Mouse (Mus musculus): ENCODE measurements around the gene Dap. TPM values are rescaled to one million over a fixed set of nuclear protein-coding genes. Genes with fewer than 3 reads are reported as not detected.

Gene Dap
- polyA plus RNA-seq, 1 experiment, result 34.9 TPM

DNA sequence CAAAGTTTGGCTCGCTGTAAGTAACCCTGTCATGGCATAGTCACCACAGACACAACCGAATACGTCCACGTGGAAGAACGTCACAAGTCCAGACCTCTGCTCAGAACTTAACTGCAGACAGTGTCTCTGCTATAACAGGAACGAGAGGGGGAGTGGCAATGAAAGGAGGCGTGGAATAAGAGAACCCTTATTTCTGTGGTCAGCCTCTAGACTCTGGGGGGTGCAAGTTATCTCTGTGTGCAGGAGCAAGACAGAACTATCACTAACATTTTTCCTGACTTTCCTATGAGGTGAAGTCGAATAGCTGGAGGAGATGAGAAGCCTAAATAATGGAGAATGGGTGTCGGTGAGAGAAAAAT lies 12.4 kb downstream of the Dap start:
- H3K4me1 ChIP-seq (replicated peaks; ENCODE audit: control insufficient read depth, insufficient read depth, low read length), result 0 out of 2 replicates have a peak, but pooled peaks cover 4% of the 10 kb centered on the region
- no peak for DNase-seq
- 85% methylated on average over 9 of the region's 9 CpGs for WGBS
- no peak overlapping the region for H3K4me3 ChIP-seq (ENCODE audit: control insufficient read depth, insufficient read depth, low read length)
- TF ChIP-seq POLR2A (IDR thresholded peaks at IDR 0.05; ENCODE audit: control insufficient read depth, extremely low read depth, insufficient read depth, low read length, poor library complexity), result no peak
- no peak for TF ChIP-seq CTCF (IDR thresholded peaks at IDR 0.05; ENCODE audit: borderline replicate concordance, control insufficient read depth, extremely low read depth, insufficient read depth, low read length, poor library complexity)
- H3K36me3 ChIP-seq (ENCODE audit: control insufficient read depth, insufficient read depth, low read length), result no peaks in the 10 kb centered on the region
- no peaks in the 10 kb centered on the region for H3K27me3 ChIP-seq (ENCODE audit: control insufficient read depth, insufficient read depth, low read length)
- H3K27ac ChIP-seq (ENCODE audit: control insufficient read depth, insufficient read depth, low read length), result no peak overlapping the region

DNA sequence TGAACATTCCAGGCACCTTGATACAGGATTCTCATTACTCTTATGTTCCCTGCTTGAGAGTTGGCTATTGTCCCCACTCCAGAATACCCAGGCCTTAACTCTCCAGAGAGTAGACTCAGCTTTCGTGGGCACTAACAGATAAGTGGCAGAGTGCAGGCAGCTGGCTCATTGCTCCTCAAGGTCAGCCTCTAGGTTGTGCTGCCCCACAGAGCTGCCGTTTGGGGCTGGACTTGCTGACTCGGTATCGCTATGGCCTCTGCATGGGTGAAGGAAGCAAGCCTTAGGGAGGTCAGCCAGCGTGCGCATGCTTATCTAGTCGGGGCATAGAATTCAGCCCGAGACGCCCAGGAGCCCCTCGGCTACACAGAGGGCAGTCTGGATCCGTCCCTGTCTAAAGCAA lies 13.3 kb downstream of the Dap start:
- TF ChIP-seq CTCF (IDR thresholded peaks at IDR 0.05; ENCODE audit: borderline replicate concordance, control insufficient read depth, extremely low read depth, insufficient read depth, low read length, poor library complexity) (no peak), POLR2A (IDR thresholded peaks at IDR 0.05; ENCODE audit: control insufficient read depth, extremely low read depth, insufficient read depth, low read length, poor library complexity) (no peak)
- 90% methylated on average over 11 of the region's 11 CpGs for WGBS

DNA sequence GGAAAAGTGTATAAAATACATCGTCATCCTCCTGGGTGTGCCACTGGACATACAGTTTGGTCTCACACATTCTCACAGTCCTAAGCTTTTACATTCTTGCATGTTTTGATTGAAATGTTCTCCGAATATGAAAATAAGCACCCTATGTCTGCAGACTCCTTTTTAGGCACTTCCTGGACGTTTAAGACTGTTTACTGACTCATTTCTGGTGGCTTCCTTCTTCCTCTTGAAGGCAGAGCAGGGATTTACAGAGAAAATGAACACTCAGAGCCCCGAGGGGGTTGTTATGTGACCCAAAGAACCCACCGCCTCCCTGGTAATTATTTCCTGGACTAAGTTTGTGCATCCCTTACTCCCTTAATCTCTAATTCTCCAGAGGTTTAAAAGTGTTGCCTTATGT lies 13.8 kb downstream of the Dap start:
- Histone ChIP-seq H3K4me3 (ENCODE audit: control insufficient read depth, insufficient read depth, low read length) (no peak overlapping the region), H3K36me3 (ENCODE audit: control insufficient read depth, insufficient read depth, low read length) (no peaks in the 10 kb centered on the region), H3K27ac (ENCODE audit: control insufficient read depth, insufficient read depth, low read length) (no peak overlapping the region), H3K4me1 (replicated peaks; ENCODE audit: control insufficient read depth, insufficient read depth, low read length) (0 out of 2 replicates have a peak, but pooled peaks cover 4% of the 10 kb centered on the region), H3K27me3 (ENCODE audit: control insufficient read depth, insufficient read depth, low read length) (no peaks in the 10 kb centered on the region)
- WGBS, result 34% methylated on average over 5 of the region's 5 CpGs
- no peak for DNase-seq
- no peak for TF ChIP-seq CTCF (IDR thresholded peaks at IDR 0.05; ENCODE audit: borderline replicate concordance, control insufficient read depth, extremely low read depth, insufficient read depth, low read length, poor library complexity)

More for the DNA sequence above, 13.3 kb downstream of the Dap start:
- Histone ChIP-seq H3K27me3 (ENCODE audit: control insufficient read depth, insufficient read depth, low read length) (no peaks in the 10 kb centered on the region), H3K4me3 (ENCODE audit: control insufficient read depth, insufficient read depth, low read length) (no peak overlapping the region), H3K4me1 (replicated peaks; ENCODE audit: control insufficient read depth, insufficient read depth, low read length) (0 out of 2 replicates have a peak, but pooled peaks cover 4% of the 10 kb centered on the region), H3K27ac (ENCODE audit: control insufficient read depth, insufficient read depth, low read length) (no peak overlapping the region), H3K36me3 (ENCODE audit: control insufficient read depth, insufficient read depth, low read length) (no peaks in the 10 kb centered on the region)
- no peak for DNase-seq

DNA sequence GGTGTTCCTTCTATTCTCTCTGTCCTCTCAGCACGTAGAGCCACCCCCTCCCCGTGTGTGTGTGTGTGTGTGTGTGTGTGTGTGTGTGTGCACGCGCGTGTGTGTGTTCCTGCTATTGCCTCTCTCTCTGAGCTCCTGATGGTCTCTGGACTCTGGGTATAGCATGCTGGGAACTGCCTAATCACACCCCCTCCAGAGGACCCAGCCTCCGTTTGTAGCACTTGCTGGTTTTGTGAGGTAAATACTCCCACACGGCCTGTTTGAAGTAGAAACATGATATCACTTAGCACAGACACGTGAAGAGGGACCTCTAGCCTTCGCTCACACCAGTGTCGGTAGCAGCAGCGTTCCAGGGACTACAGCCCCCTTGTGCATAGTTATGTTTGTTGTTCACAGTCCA lies 14.5 kb downstream of the Dap start:
- DNase-seq, result no peak
- 86% methylated on average over 11 of the region's 11 CpGs for WGBS
- H3K4me1 ChIP-seq (replicated peaks; ENCODE audit: control insufficient read depth, insufficient read depth, low read length), result 0 out of 2 replicates have a peak, but pooled peaks cover 4% of the 10 kb centered on the region
- H3K4me3 ChIP-seq (ENCODE audit: control insufficient read depth, insufficient read depth, low read length), result no peak overlapping the region
- no peaks in the 10 kb centered on the region for H3K27me3 ChIP-seq (ENCODE audit: control insufficient read depth, insufficient read depth, low read length)
- no peak overlapping the region for H3K27ac ChIP-seq (ENCODE audit: control insufficient read depth, insufficient read depth, low read length)
- TF ChIP-seq CTCF (IDR thresholded peaks at IDR 0.05; ENCODE audit: borderline replicate concordance, control insufficient read depth, extremely low read depth, insufficient read depth, low read length, poor library complexity) (no peak), POLR2A (IDR thresholded peaks at IDR 0.05; ENCODE audit: control insufficient read depth, extremely low read depth, insufficient read depth, low read length, poor library complexity) (no peak)
- no peaks in the 10 kb centered on the region for H3K36me3 ChIP-seq (ENCODE audit: control insufficient read depth, insufficient read depth, low read length)

GRCm38 (mm10) chr15:31239713-31240112 lies 15.6 kb downstream of the Dap start:
- 93% methylated on average over 13 of the region's 13 CpGs for WGBS
- no peaks in the 10 kb centered on the region for H3K36me3 ChIP-seq (ENCODE audit: control insufficient read depth, insufficient read depth, low read length)
- DNase-seq, result no peak
- H3K4me1 ChIP-seq (replicated peaks; ENCODE audit: control insufficient read depth, insufficient read depth, low read length), result 0 out of 2 replicates have a peak, but pooled peaks cover 4% of the 10 kb centered on the region
- H3K4me3 ChIP-seq (ENCODE audit: control insufficient read depth, insufficient read depth, low read length), result no peak overlapping the region
- no peaks in the 10 kb centered on the region for H3K27me3 ChIP-seq (ENCODE audit: control insufficient read depth, insufficient read depth, low read length)
- H3K27ac ChIP-seq (ENCODE audit: control insufficient read depth, insufficient read depth, low read length), result no peak overlapping the region
- TF ChIP-seq POLR2A (IDR thresholded peaks at IDR 0.05; ENCODE audit: control insufficient read depth, extremely low read depth, insufficient read depth, low read length, poor library complexity) (no peak), CTCF (IDR thresholded peaks at IDR 0.05; ENCODE audit: borderline replicate concordance, control insufficient read depth, extremely low read depth, insufficient read depth, low read length, poor library complexity) (no peak)

DNA sequence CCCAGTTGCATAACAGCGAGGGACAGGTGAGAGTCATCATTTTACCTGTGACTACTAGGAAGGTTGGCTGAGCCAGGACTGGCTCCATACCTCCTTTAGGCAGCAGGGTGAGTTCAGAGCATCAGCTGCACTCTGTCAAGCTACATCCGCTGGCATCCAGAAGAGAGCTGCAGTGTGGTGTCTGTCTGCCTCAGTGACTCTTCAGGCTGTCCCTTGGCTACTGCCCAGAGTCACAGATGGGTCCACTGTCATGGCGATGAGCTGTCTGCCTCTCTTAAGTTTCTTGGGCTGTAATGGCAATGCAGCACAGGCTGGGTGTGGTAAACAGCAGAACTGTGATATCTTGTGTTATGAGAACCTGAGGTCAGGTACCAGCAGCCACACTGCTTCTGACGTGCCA lies 16.1 kb downstream of the Dap start:
- Histone ChIP-seq H3K27ac (ENCODE audit: control insufficient read depth, insufficient read depth, low read length) (no peak overlapping the region), H3K4me3 (ENCODE audit: control insufficient read depth, insufficient read depth, low read length) (no peak overlapping the region), H3K27me3 (ENCODE audit: control insufficient read depth, insufficient read depth, low read length) (no peaks in the 10 kb centered on the region), H3K4me1 (replicated peaks; ENCODE audit: control insufficient read depth, insufficient read depth, low read length) (0 out of 2 replicates have a peak, but pooled peaks cover 4% of the 10 kb centered on the region), H3K36me3 (ENCODE audit: control insufficient read depth, insufficient read depth, low read length) (no peaks in the 10 kb centered on the region)
- TF ChIP-seq CTCF (IDR thresholded peaks at IDR 0.05; ENCODE audit: borderline replicate concordance, control insufficient read depth, extremely low read depth, insufficient read depth, low read length, poor library complexity) (no peak), POLR2A (IDR thresholded peaks at IDR 0.05; ENCODE audit: control insufficient read depth, extremely low read depth, insufficient read depth, low read length, poor library complexity) (no peak)
- 99% methylated on average over 4 of the region's 4 CpGs for WGBS
- DNase-seq, result no peak

DNA sequence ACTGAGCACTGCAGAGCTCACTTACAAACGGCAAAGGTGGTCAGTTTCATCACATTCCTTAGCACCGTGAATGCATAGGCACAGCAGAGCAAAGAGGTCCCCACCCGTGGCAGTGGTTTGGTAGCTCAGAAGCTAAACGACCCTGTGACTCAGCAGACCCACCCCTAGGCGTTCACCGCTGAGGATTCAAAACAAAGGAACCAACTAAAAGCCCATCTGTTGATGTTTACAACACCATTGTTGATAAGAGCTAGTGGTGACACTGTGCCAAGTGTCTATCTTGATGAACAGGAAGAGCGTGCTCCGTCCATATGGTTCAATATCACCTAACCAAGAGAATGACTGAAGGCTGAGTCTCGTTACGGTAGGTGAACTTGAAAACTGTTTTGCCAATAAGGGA lies 19.1 kb downstream of the Dap start:
- TF ChIP-seq POLR2A (IDR thresholded peaks at IDR 0.05; ENCODE audit: control insufficient read depth, extremely low read depth, insufficient read depth, low read length, poor library complexity) (no peak), CTCF (IDR thresholded peaks at IDR 0.05; ENCODE audit: borderline replicate concordance, control insufficient read depth, extremely low read depth, insufficient read depth, low read length, poor library complexity) (no peak)
- Histone ChIP-seq H3K4me1 (replicated peaks; ENCODE audit: control insufficient read depth, insufficient read depth, low read length) (no peaks in the 10 kb centered on the region), H3K4me3 (ENCODE audit: control insufficient read depth, insufficient read depth, low read length) (no peak overlapping the region), H3K27me3 (ENCODE audit: control insufficient read depth, insufficient read depth, low read length) (no peaks in the 10 kb centered on the region), H3K27ac (ENCODE audit: control insufficient read depth, insufficient read depth, low read length) (no peak overlapping the region), H3K36me3 (ENCODE audit: control insufficient read depth, insufficient read depth, low read length) (no peaks in the 10 kb centered on the region)
- WGBS, result 89% methylated on average over 10 of the region's 10 CpGs
- no peak for DNase-seq
